Mouse (Mus musculus) limb, embryonic 15.5 days (tissue): ENCODE results near the gene Abhd15. TPM values are rescaled to one million over a fixed set of nuclear protein-coding genes. Genes with fewer than 3 reads are reported as not detected.

ENCODE experiments used
- ATAC-seq: fragments of 200-750 bp; cut with Nextera tagmentation; 2 replicates; pipeline ENCODE4 v1.8.0; 2017; ENCODE audit warnings: low read depth, moderate TSS enrichment; ENCODE audit not compliant: insufficient number of reproducible peaks, low FRiP score, low TSS enrichment
- H3K27ac ChIP-seq: fragments of 300-500 bp; sonication (generic); 2 replicates; pipeline ENCODE4 v1.5.1; 2015; ENCODE audit warnings: moderate library complexity, mild to moderate bottlenecking, inconsistent platforms
- H3K27me3 ChIP-seq: fragments of 300-500 bp; sonication (generic); 2 replicates; pipeline ENCODE4 v1.6.1; 2015; ENCODE audit warnings: inconsistent platforms
- H3K36me3 ChIP-seq: fragments of 300-500 bp; sonication (generic); 2 replicates; pipeline ENCODE4 v1.6.1; 2015; ENCODE audit warnings: inconsistent platforms
- H3K4me1 ChIP-seq: fragments of 300-500 bp; sonication (generic); 2 replicates; pipeline ENCODE4 v1.6.1; 2015; ENCODE audit warnings: inconsistent platforms
- H3K4me2 ChIP-seq: fragments of 300-500 bp; sonication (generic); 2 replicates; pipeline ENCODE4 v1.6.1; 2015; ENCODE audit warnings: mild to moderate bottlenecking, inconsistent platforms
- H3K4me3 ChIP-seq: fragments of 300-500 bp; sonication (generic); 2 replicates; pipeline ENCODE4 v1.5.1; 2015; ENCODE audit warnings: mild to moderate bottlenecking, inconsistent platforms
- H3K9ac ChIP-seq: fragments of 300-500 bp; sonication (generic); 2 replicates; pipeline ENCODE4 v1.6.1; 2015; ENCODE audit warnings: inconsistent platforms
- H3K9me3 ChIP-seq: fragments of 300-500 bp; sonication (generic); 2 replicates; pipeline ENCODE4 v1.6.1; 2016; ENCODE audit warnings: inconsistent platforms
- WGBS: fragments of 180-500 bp; shearing (Covaris S2); methylation state at CpG from one replicate; pipeline ENCODE4 v1.1.7; 2015; 5-methylcytosine and 5-hydroxymethylcytosine counted together
- polyA plus RNA-seq: library from polyadenylated mRNA; unstranded; fragments of >200 nt; fragmentation: Nextera tagmentation; extraction: Ambion mirVana; gene quantifications from 2 replicates; pipeline ENCODE4 v1.2.1, GENCODE M21; 2015

Gene Abhd15
- polyA plus RNA-seq = 2.7 and 3.0 TPM in 2 replicates

- H3K4me3 ChIP-seq = peak within 1 kb of the TSS; percentile 72
- H3K9ac ChIP-seq = peak within 1 kb of the TSS; percentile 41
- ATAC-seq = peak; percentile 25; the same call in 1 of the 2 replicates
- H3K4me1 ChIP-seq = peaks cover 37% of the 10 kb centered on the region
- peaks cover 30% of the 10 kb centered on the region for H3K27me3 ChIP-seq
- H3K9me3 ChIP-seq = no peaks in the 10 kb centered on the region
- H3K27ac ChIP-seq = peak within 1 kb of the TSS; percentile 23; the same call in 1 of the 2 replicates
- H3K36me3 ChIP-seq = peaks cover 3% of the 10 kb centered on the region; the same call in 1 of the 2 replicates
- peak within 1 kb of the TSS; percentile 97 for H3K4me2 ChIP-seq
- WGBS = under 1% methylated on average over 66 of the region's 72 CpGs
These were observed at the start of gene Abhd15 for GRCm38 (mm10) chr11:77514832-77515636. Gene Abhd15, plus strand, starts transcription at chr11:77515121.

GRCm38 (mm10) chr11:77466544-77466943 is 48.4 kb upstream of the Abhd15 start:
- Histone ChIP-seq H3K4me2 (peak overlapping the region; percentile 24), H3K36me3 (peaks cover 4% of the 10 kb centered on the region), H3K27me3 (peaks cover 79% of the 10 kb centered on the region), H3K9me3 (no peaks in the 10 kb centered on the region), H3K27ac (no peak overlapping the region), H3K4me1 (peaks cover 27% of the 10 kb centered on the region), H3K9ac (no peak overlapping the region), H3K4me3 (no peak overlapping the region)
- 34% methylated on average over 9 of the region's 9 CpGs for WGBS
- ATAC-seq = no peak

GRCm38 (mm10) chr11:77467157-77467556 is 47.8 kb upstream of the Abhd15 start:
- 0 out of 2 replicates have a peak, but pooled peaks have one; percentile 20 for ATAC-seq
- H3K36me3 ChIP-seq = peaks cover 10% of the 10 kb centered on the region
- no peaks in the 10 kb centered on the region for H3K9me3 ChIP-seq
- H3K27me3 ChIP-seq = peaks cover 74% of the 10 kb centered on the region
- peak overlapping the region; percentile 24 for H3K4me2 ChIP-seq
- H3K9ac ChIP-seq = no peak overlapping the region
- 4% methylated on average over 25 of the region's 25 CpGs for WGBS
- no peak overlapping the region for H3K4me3 ChIP-seq
- H3K27ac ChIP-seq = no peak overlapping the region
- peaks cover 23% of the 10 kb centered on the region for H3K4me1 ChIP-seq

- Histone ChIP-seq H3K9me3 (no peaks in the 10 kb centered on the region), H3K4me2 (0 out of 2 replicates have a peak overlapping the region, but pooled peaks have one; percentile 10), H3K27me3 (peaks cover 67% of the 10 kb centered on the region), H3K36me3 (peaks cover 17% of the 10 kb centered on the region), H3K27ac (no peak overlapping the region), H3K9ac (no peak overlapping the region), H3K4me1 (peaks cover 17% of the 10 kb centered on the region), H3K4me3 (no peak overlapping the region)
- WGBS = 13% methylated on average over 20 of the region's 20 CpGs
- ATAC-seq = no peak
These were observed 47.1 kb upstream of the Abhd15 start for GRCm38 (mm10) chr11:77467784-77468183.

- Histone ChIP-seq H3K9ac (no peak overlapping the region), H3K9me3 (no peaks in the 10 kb centered on the region), H3K27me3 (peaks cover 61% of the 10 kb centered on the region), H3K36me3 (peaks cover 21% of the 10 kb centered on the region), H3K4me3 (no peak overlapping the region), H3K4me2 (no peak overlapping the region), H3K4me1 (peaks cover 14% of the 10 kb centered on the region), H3K27ac (no peak overlapping the region)
- ATAC-seq = no peak
- WGBS = 85% methylated on average over 9 of the region's 9 CpGs
These were observed 46.5 kb upstream of the Abhd15 start for GRCm38 (mm10) chr11:77468397-77468796.

- 69% methylated on average over 29 of the region's 29 CpGs for WGBS
- ATAC-seq = no peak
- peaks cover 14% of the 10 kb centered on the region for H3K4me1 ChIP-seq
- no peak overlapping the region for H3K27ac ChIP-seq
- no peak overlapping the region for H3K4me2 ChIP-seq
- H3K36me3 ChIP-seq = peaks cover 38% of the 10 kb centered on the region
- peaks cover 31% of the 10 kb centered on the region for H3K27me3 ChIP-seq
- H3K9ac ChIP-seq = no peak overlapping the region
- H3K4me3 ChIP-seq = no peak overlapping the region
- H3K9me3 ChIP-seq = no peaks in the 10 kb centered on the region
These were observed 43.5 kb upstream of the Abhd15 start for GRCm38 (mm10) chr11:77471407-77471806.

GRCm38 (mm10) chr11:77472775-77473174 is 42.1 kb upstream of the Abhd15 start:
- peaks cover 4% of the 10 kb centered on the region for H3K4me1 ChIP-seq
- H3K9me3 ChIP-seq = no peaks in the 10 kb centered on the region
- no peak for ATAC-seq
- no peak overlapping the region for H3K4me2 ChIP-seq
- H3K27ac ChIP-seq = no peak overlapping the region
- 90% methylated on average over 16 of the region's 16 CpGs for WGBS
- H3K27me3 ChIP-seq = peaks cover 18% of the 10 kb centered on the region
- peaks cover 38% of the 10 kb centered on the region for H3K36me3 ChIP-seq
- no peak overlapping the region for H3K4me3 ChIP-seq
- H3K9ac ChIP-seq = no peak overlapping the region

GRCm38 (mm10) chr11:77476216-77476615 is 38.7 kb upstream of the Abhd15 start:
- H3K4me2 ChIP-seq = no peak overlapping the region
- WGBS = 94% methylated on average over 14 of the region's 14 CpGs
- H3K4me3 ChIP-seq = no peak overlapping the region
- peaks cover 38% of the 10 kb centered on the region for H3K36me3 ChIP-seq
- H3K4me1 ChIP-seq = no peaks in the 10 kb centered on the region
- no peaks in the 10 kb centered on the region for H3K27me3 ChIP-seq
- no peak for ATAC-seq
- no peaks in the 10 kb centered on the region for H3K9me3 ChIP-seq
- H3K27ac ChIP-seq = no peak overlapping the region
- no peak overlapping the region for H3K9ac ChIP-seq

- no peak overlapping the region for H3K4me3 ChIP-seq
- H3K27ac ChIP-seq = no peak overlapping the region
- ATAC-seq = no peak
- 96% methylated on average over 6 of the region's 6 CpGs for WGBS
- H3K27me3 ChIP-seq = no peaks in the 10 kb centered on the region
- H3K4me1 ChIP-seq = no peaks in the 10 kb centered on the region
- no peak overlapping the region for H3K9ac ChIP-seq
- no peaks in the 10 kb centered on the region for H3K9me3 ChIP-seq
- H3K36me3 ChIP-seq = peaks cover 31% of the 10 kb centered on the region
- H3K4me2 ChIP-seq = no peak overlapping the region
These were observed 38.0 kb upstream of the Abhd15 start for GRCm38 (mm10) chr11:77476895-77477294.

- Histone ChIP-seq H3K9ac (no peak overlapping the region), H3K36me3 (no peaks in the 10 kb centered on the region), H3K4me3 (no peak overlapping the region), H3K4me2 (no peak overlapping the region), H3K4me1 (peaks cover 31% of the 10 kb centered on the region), H3K27me3 (no peaks in the 10 kb centered on the region), H3K9me3 (no peaks in the 10 kb centered on the region), H3K27ac (no peak overlapping the region)
- WGBS = 63% methylated on average over 3 of the region's 3 CpGs
- ATAC-seq = no peak
These were observed 31.9 kb upstream of the Abhd15 start for GRCm38 (mm10) chr11:77483043-77483442.

GRCm38 (mm10) chr11:77483510-77484255 is 31.2 kb upstream of the Abhd15 start:
- 61% methylated on average over 11 of the region's 11 CpGs for WGBS
- Histone ChIP-seq H3K9ac (no peak overlapping the region), H3K36me3 (no peaks in the 10 kb centered on the region), H3K4me3 (no peak overlapping the region), H3K27me3 (no peaks in the 10 kb centered on the region), H3K4me2 (no peak overlapping the region), H3K9me3 (no peaks in the 10 kb centered on the region), H3K27ac (no peak overlapping the region), H3K4me1 (peaks cover 38% of the 10 kb centered on the region)
- ATAC-seq = no peak

GRCm38 (mm10) chr11:77485229-77485628 is 29.7 kb upstream of the Abhd15 start:
- peak overlapping the region; percentile 38 for H3K27ac ChIP-seq
- H3K27me3 ChIP-seq = no peaks in the 10 kb centered on the region
- H3K4me2 ChIP-seq = 0 out of 2 replicates have a peak overlapping the region, but pooled peaks have one; percentile 6
- H3K4me1 ChIP-seq = peaks cover 47% of the 10 kb centered on the region
- no peak overlapping the region for H3K9ac ChIP-seq
- WGBS = 33% methylated on average over 6 of the region's 6 CpGs
- no peaks in the 10 kb centered on the region for H3K9me3 ChIP-seq
- no peak overlapping the region for H3K4me3 ChIP-seq
- H3K36me3 ChIP-seq = no peaks in the 10 kb centered on the region
- no peak for ATAC-seq
